Mouse (Mus musculus) limb, embryonic 11.5 days (tissue): ENCODE data around the gene Prr5l. TPM values are rescaled to one million over a fixed set of nuclear protein-coding genes. Genes with fewer than 3 reads are reported as not detected.

ENCODE experiments used
- ATAC-seq: fragments of 200-750 bp; cut with Nextera tagmentation; 2 replicates; pipeline ENCODE4 v1.8.0; 2017; ENCODE audit warnings: low read depth; ENCODE audit not compliant: insufficient number of reproducible peaks, low FRiP score, low TSS enrichment
- DNase-seq: peaks from one replicate; pipeline ENCODE4 v3.0.0-alpha.2; 2015; ENCODE audit warnings: low spot score
- H3K27ac ChIP-seq: fragments of 300-500 bp; sonication (generic); replicated peaks from 2 replicates; pipeline ENCODE4 v1.5.1; 2014; ENCODE audit warnings: low read depth, mild to moderate bottlenecking, low read length
- H3K27me3 ChIP-seq: fragments of 300-500 bp; sonication (generic); 2 replicates; pipeline ENCODE4 v1.6.1; 2014; ENCODE audit warnings: mild to moderate bottlenecking, low read length, mixed read lengths; ENCODE audit not compliant: control insufficient read depth, insufficient read depth
- H3K36me3 ChIP-seq: fragments of 300-500 bp; sonication (generic); 2 replicates; pipeline ENCODE4 v1.6.1; 2014; ENCODE audit warnings: mild to moderate bottlenecking, low read length, moderate library complexity, mixed read lengths; ENCODE audit not compliant: control insufficient read depth, insufficient read depth
- H3K4me1 ChIP-seq: fragments of 300-500 bp; sonication (generic); 2 replicates; pipeline ENCODE4 v1.6.1; 2014; ENCODE audit warnings: low read length, mixed read lengths; ENCODE audit not compliant: control insufficient read depth, insufficient read depth
- H3K4me2 ChIP-seq: fragments of 300-500 bp; sonication (generic); 2 replicates; pipeline ENCODE4 v1.6.1; 2014; ENCODE audit warnings: low read depth, mild to moderate bottlenecking, moderate library complexity; ENCODE audit not compliant: severe bottlenecking
- H3K4me3 ChIP-seq: fragments of 300-500 bp; sonication (generic); 2 replicates; pipeline ENCODE4 v1.5.1; 2014; ENCODE audit warnings: low read depth, low read length
- H3K9ac ChIP-seq: fragments of 300-500 bp; sonication (generic); 2 replicates; pipeline ENCODE4 v1.6.1; 2014; ENCODE audit warnings: mild to moderate bottlenecking, low read length
- H3K9me3 ChIP-seq: fragments of 300-500 bp; sonication (generic); 2 replicates; pipeline ENCODE4 v1.6.1; 2016; ENCODE audit warnings: low read length; ENCODE audit not compliant: control insufficient read depth
- WGBS: fragments of 180-500 bp; shearing (Covaris S2); extraction: QIAGEN DNeasy Blood & Tissue Kit; methylation state at CpG from one replicate; pipeline ENCODE4 v1.1.7; 2014; 5-methylcytosine and 5-hydroxymethylcytosine counted together
- polyA plus RNA-seq: library from polyadenylated mRNA; unstranded; fragments of >200 nt; fragmentation: Nextera tagmentation; extraction: Ambion mirVana; gene quantifications from 2 replicates; pipeline ENCODE4 v1.2.1, GENCODE M21; 2014

The Prr5l gene
- polyA plus RNA-seq, 1 experiment from 2014 or later = 18.6 TPM

DNA sequence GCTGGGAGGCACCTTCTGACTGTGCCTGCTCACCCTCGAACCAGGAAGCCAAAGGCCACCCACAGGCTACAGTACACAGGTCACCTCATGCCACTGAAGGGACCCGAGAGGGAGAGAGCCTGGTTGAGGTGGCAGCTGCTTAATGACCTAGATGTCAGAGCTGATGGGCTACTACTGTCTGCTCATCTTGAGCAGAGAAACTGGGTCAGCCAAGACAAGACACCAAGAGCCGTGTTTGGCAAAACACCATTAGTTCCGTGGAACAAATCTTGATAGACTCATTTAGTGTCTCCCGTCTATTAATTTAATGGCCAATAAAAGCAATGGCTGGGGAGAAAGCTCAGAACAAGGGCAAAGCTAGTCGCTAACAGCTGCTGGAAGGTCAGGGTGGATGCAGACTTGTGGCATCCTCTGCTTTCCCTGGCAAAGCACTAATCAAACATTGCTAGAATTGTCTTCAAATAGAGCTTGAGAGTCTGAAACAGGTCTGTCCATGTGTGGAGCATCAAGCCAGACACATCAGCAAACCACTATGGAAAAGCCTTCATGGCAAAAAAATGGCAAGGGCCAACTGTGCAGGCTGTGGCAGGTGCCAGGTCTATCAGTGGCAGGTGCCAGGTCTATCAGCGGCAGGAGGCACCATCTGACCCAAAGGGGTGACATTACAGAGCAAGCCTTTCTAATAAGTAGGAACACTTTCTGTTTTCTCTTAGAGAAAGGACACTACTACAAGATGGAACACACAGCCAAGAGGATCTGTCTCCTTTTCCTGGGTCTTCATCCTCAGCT lies 140.6 kb downstream of the Prr5l start:
- no peak overlapping the region for H3K9ac ChIP-seq
- DNase-seq (no peak), ATAC-seq (no peak)
- 0 out of 2 replicates have a peak, but pooled peaks cover 2% of the 10 kb centered on the region for H3K4me1 ChIP-seq
- no peak overlapping the region for H3K4me3 ChIP-seq
- no peaks in the 10 kb centered on the region for H3K27me3 ChIP-seq
- H3K27ac ChIP-seq = no peak overlapping the region
- 73% methylated on average over 7 of the region's 7 CpGs for WGBS
- no peaks in the 10 kb centered on the region for H3K9me3 ChIP-seq
- H3K4me2 ChIP-seq = no peak overlapping the region
- H3K36me3 ChIP-seq = no peaks in the 10 kb centered on the region; the same call in 1 of the 2 replicates

DNA sequence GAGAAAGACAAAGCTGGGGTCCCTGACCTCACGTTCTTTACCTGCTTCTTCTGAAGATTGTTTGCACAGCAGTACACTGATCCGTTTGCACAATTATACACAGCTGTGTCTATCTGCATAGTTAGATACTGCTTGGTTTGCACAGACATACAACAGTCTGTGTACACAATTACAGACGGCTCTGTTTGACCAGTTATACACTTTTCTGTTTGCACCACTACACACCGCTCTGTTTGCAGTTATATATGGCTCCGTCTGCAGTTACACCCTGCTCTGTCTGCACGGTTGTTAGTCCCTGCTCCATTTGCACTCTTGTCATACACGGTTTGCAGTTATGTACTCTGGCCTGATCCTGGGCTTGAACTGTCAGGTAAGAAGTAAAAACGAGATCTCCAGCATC lies 141.2 kb downstream of the Prr5l start:
- H3K36me3 ChIP-seq = no peaks in the 10 kb centered on the region; the same call in 1 of the 2 replicates
- ATAC-seq = no peak

DNA sequence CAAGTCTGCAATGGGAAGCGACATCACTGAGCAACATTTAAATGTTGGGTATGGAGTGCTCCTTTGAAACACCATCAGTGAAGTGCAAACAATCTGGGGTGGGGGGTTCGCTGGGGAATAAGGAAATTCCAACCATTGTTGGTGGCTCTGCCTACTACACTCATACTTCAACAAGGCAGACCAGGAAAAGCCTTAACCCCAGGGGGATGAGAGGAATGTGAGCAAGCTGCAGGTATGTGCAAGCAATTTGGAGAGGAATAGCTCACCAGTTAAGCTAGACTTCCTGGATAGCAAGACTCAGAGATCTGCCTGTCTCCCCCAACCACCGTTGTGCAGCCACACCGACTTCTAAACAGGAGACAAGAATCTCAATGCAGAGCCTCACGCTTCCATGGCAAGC lies 142.9 kb downstream of the Prr5l start:
- Histone ChIP-seq H3K27me3 (no peaks in the 10 kb centered on the region), H3K4me1 (0 out of 2 replicates have a peak, but pooled peaks cover 2% of the 10 kb centered on the region), H3K4me2 (no peak overlapping the region), H3K9me3 (no peaks in the 10 kb centered on the region), H3K9ac (no peak overlapping the region), H3K4me3 (no peak overlapping the region), H3K27ac (no peak overlapping the region), H3K36me3 (no peaks in the 10 kb centered on the region; the same call in 1 of the 2 replicates)
- ATAC-seq (no peak; the same call in 1 of the 2 replicates), DNase-seq (no peak)
- 74% methylated on average over 5 of the region's 5 CpGs for WGBS

More for the DNA sequence above, 141.2 kb downstream of the Prr5l start:
- H3K4me1 ChIP-seq = 0 out of 2 replicates have a peak, but pooled peaks cover 2% of the 10 kb centered on the region
- no peak overlapping the region for H3K9ac ChIP-seq
- H3K4me2 ChIP-seq = no peak overlapping the region
- H3K4me3 ChIP-seq = no peak overlapping the region
- no peak for DNase-seq
- H3K27me3 ChIP-seq = no peaks in the 10 kb centered on the region
- WGBS = 86% methylated on average over 8 of the region's 8 CpGs
- no peak overlapping the region for H3K27ac ChIP-seq
- H3K9me3 ChIP-seq = no peaks in the 10 kb centered on the region

DNA sequence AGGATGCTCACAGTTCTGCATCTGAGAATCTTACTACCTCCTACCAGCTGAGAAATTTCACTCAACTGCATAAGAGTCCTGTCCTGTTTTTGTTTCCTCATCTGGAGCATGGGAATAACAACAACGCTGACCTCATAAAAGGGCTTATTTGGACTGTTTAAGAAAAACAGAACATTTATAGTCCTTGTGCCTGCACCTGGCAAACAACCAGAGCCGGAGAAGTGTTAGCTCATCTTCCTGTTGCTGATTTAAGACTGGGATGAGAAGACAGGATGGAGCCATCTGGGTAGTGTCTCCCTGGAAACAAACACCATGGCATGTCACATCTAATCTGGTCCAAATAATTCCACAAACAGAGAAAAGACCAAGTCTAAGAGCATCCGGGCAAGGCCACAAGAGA lies 149.3 kb downstream of the Prr5l start:
- Histone ChIP-seq H3K9me3 (no peaks in the 10 kb centered on the region), H3K4me1 (no peaks in the 10 kb centered on the region), H3K27ac (0 out of 2 replicates have a peak overlapping the region, but pooled peaks have one; percentile 14), H3K27me3 (no peaks in the 10 kb centered on the region), H3K4me2 (no peak overlapping the region), H3K4me3 (no peak overlapping the region), H3K36me3 (no peaks in the 10 kb centered on the region), H3K9ac (no peak overlapping the region)
- DNase-seq (no peak), ATAC-seq (no peak)
- 70% methylated on average over 3 of the region's 3 CpGs for WGBS

DNA sequence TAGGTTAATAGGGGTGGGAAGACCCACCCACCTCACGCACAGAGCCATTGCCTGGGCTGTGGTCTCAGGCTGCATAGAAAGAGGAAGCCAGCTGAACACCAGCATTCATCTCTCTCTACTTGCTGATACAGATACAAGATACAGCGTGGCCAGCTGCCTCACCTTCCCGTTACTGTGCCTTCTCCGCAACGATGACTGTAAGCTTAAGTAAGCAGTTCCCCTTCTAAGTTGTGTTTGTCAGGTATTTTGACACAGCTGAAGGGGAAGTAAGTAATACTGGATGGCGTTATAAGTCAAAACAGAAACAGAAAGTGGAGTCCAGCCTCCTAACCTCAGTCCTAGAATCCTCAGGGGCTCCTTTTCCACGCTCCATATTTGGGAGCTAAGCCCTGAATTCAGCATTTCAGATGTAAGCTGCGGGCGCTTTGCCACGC lies 150.0 kb downstream of the Prr5l start:
- H3K9ac ChIP-seq = no peak overlapping the region
- DNase-seq (no peak), ATAC-seq (no peak)
- H3K9me3 ChIP-seq = no peaks in the 10 kb centered on the region
- no peaks in the 10 kb centered on the region for H3K27me3 ChIP-seq
- no peak overlapping the region for H3K4me3 ChIP-seq
- H3K4me1 ChIP-seq = no peaks in the 10 kb centered on the region
- no peak overlapping the region for H3K4me2 ChIP-seq
- WGBS = 92% methylated on average over 10 of the region's 10 CpGs
- H3K27ac ChIP-seq = no peak overlapping the region
- H3K36me3 ChIP-seq = no peaks in the 10 kb centered on the region

DNA sequence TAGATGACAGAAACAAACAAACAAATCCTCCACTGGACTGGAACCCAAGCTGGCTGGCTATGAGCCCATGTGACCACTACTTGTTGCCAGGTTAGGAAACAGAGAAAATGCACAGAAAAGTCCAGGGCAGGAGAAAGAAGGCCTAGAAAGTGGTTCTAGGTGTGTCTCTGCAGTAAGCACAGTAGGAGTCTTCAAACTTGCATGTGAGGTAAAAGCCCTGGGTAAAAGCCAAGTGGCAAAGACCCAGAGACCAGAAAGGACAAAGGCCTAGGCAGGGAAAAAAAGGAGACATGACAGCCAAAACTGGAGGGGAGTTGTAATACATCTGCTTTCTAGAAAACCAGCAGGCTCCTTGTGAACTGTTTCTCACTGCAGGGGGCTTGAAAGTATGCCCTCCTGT lies 151.9 kb downstream of the Prr5l start:
- H3K4me1 ChIP-seq = no peaks in the 10 kb centered on the region
- H3K4me2 ChIP-seq = no peak overlapping the region
- no peaks in the 10 kb centered on the region for H3K36me3 ChIP-seq
- no peaks in the 10 kb centered on the region for H3K9me3 ChIP-seq
- ATAC-seq (no peak), DNase-seq (no peak)
- no peak overlapping the region for H3K4me3 ChIP-seq
- H3K27ac ChIP-seq = no peak overlapping the region
- no peaks in the 10 kb centered on the region for H3K27me3 ChIP-seq
- H3K9ac ChIP-seq = no peak overlapping the region

DNA sequence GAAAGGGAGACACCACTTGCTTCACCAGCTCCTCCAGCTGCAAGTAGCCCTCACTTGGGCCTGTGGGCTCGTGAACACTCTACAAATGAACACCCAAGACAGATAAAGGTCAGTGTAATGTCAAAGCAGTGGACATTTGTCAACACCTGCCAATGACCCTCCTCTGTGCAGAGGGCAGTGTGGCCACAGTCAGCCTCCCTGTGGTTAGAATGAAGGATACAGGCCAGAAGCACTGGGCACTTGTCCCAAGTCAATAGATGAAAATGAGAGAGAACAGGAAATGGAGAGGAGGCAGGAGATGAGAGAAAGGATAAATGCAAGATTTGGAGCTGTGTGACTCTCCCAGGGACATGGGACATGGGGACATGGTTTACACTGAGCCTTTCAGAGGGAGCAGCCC lies 153.4 kb downstream of the Prr5l start:
- no peak overlapping the region for H3K4me2 ChIP-seq

DNA sequence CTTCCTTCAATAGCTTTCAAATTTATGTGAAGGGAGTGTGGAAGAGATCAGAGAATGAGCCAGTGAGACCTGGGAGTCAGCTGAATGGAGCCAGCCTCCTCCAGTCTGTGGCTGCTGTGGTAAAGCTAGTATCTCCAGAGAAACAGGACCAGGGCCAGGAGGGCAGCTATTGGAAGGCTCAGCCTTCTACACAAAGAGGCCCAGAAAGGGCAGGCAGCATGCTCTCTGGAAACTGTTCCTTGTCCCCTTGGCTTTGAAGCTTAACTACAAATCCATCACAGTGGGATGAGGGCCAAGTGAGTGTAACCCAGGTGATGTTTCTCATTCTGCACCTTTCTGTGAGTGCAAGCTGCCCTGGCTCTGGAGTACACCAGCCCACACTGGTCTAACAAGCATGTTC lies 155.0 kb downstream of the Prr5l start:
- Histone ChIP-seq H3K27ac (no peak overlapping the region), H3K4me3 (no peak overlapping the region), H3K9me3 (no peaks in the 10 kb centered on the region), H3K27me3 (no peaks in the 10 kb centered on the region), H3K4me2 (no peak overlapping the region), H3K36me3 (no peaks in the 10 kb centered on the region), H3K4me1 (0 out of 2 replicates have a peak, but pooled peaks cover 2% of the 10 kb centered on the region), H3K9ac (no peak overlapping the region)
- no peak for DNase-seq
- no peak for ATAC-seq

More for the DNA sequence above, 153.4 kb downstream of the Prr5l start:
- Histone ChIP-seq H3K36me3 (no peaks in the 10 kb centered on the region), H3K9me3 (no peaks in the 10 kb centered on the region), H3K4me1 (no peaks in the 10 kb centered on the region), H3K27me3 (no peaks in the 10 kb centered on the region), H3K4me3 (no peak overlapping the region), H3K9ac (no peak overlapping the region), H3K27ac (no peak overlapping the region)
- ATAC-seq = no peak
- DNase-seq = no peak
- WGBS = 62% methylated on average over 1 of the region's 1 CpGs
